Mouse (Mus musculus) embryo, embryonic 10 days (tissue): ENCODE results near the gene Gm9857.

ENCODE experiments used
- DNase-seq: peaks from one replicate; pipeline ENCODE4 v3.0.0-alpha.2; 2015; ENCODE audit warnings: low spot score

Gene Gm9857

GRCm38 (mm10) chr3:108921822-108922221 lies 18.4 kb downstream of the Gm9857 start:
- DNase-seq, result no peak

GRCm38 (mm10) chr3:108920442-108921070 lies 19.7 kb downstream of the Gm9857 start:
- no peak for DNase-seq

DNA sequence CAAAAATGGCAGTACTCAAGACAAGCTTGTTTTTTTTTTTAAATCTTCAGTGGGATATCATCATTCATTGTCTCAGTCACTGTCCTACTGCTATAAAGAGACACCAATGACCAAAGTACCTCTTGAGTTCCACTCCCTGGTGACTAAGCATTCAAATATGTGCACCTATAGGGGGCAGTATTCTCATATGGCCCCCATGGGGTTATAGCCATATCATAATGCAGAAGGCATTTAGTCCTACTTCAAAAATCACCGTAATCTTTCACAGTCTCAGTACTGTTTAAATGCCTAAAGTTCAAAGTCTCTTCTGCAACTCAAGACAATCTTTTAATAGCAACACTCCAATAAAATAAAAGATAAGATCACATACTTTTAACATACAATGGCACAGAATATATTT lies 21.4 kb downstream of the Gm9857 start:
- DNase-seq, result no peak

DNA sequence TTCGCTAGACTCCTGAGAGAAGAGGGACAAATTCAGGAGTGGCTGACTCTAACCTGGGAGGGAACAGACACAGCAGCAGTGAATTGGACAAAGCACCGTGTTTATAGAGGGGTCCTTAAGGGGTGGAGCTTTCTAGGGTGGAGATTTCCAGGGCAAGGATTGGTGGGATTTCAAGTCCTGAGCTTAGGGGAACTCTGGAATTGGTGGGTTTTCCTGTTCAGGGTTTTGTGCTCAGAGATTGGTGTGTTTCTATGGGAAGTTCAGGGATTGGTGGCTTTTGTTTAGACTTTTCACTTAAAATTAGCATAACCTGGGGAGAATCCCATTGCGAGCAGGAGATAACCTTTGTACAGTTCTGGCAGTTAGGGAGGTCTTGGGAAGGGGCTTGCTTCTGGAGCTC lies 22.3 kb downstream of the Gm9857 start:
- no peak for DNase-seq

DNA sequence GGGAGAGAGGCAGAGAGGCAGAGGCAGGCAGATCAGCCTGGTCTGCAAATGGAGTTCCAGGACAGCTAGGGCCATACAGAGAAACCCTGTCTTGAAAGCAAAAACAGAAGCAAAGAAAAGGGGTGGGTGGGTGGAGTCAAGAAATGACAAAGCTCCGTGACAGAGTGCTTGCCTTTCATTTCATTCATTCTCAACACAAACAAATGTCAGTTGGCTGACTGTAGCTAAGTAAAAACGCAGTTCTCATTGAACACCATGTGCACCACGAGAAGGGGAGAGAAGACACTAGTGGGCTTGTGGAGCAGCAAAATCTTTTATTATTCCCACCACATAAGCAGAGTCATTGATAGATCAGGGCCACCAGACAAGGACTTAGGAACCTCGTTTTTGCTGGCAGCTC lies 23.4 kb downstream of the Gm9857 start:
- DNase-seq, result no peak

- DNase-seq, result no peak
Observed at GRCm38 (mm10) chr3:108915999-108916398, 24.2 kb downstream of the Gm9857 start.

GRCm38 (mm10) chr3:108911548-108912413 lies 28.5 kb downstream of the Gm9857 start, which contains the start of gene Prpf38b:
Gene Prpf38b (minus strand): TSS chr3:108911727.
- peak; percentile 99 for DNase-seq

- DNase-seq, result peak; percentile 77
Observed at GRCm38 (mm10) chr3:108911081-108911547, 29.1 kb downstream of the Gm9857 start.

DNA sequence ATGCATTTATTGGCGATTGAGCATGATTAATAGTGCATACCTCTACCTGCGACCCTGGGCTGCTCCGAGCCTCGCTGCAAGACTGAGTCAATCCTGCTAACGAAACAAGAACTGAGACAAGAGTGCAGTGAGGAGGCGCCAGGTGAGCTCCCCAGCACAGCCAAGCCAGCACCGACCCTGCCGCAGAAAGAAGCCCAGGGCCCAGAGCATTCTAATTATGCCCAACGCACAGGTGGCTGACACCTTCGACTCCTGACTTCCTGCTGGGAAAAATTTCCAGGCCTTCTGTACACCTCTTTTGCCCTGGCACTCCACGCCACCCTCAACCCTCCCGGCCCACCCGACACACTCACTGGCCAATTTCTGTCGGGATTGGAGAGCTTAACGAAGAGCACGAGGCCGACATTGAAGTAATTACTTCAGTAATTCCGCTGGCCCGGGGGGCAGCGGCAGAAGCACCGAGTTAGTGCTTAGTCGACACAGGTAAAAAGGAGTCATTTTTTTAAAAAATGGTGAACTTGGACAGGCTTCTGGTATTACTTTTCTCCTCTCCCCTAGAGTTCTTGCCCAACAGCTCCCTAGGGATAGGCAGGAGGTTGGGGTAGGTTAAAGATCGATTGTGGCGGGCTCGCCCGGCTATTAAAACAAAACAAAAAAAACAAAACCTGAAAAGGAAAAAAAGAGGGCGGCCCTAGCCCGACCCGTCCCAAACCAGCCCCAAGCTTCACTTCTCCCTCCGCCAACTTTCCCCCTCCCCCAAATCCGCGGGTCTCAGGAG lies 29.8 kb downstream of the Gm9857 start:
- DNase-seq, result peak; percentile 9

DNA sequence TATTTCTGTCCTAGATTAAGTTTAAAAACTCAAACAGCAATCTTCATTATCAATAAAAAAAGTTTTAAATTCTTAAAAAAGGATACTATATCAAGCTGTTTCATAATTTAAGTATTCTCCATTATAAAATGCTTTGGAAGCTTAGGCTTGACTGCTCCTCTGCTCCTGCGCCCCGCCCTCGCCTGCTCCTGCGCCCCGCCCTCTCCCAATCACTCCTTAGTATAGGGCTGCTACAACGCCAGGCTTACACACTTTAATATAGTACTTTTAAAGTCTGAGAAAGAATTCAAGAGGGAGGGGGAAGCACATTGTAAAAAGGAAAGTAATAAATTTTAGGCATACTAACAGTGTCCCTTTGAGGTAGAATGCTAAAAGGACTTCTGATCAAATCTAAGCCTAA lies 37.3 kb downstream of the Gm9857 start:
- DNase-seq, result no peak

GRCm38 (mm10) chr3:108902038-108902437 lies 38.2 kb downstream of the Gm9857 start:
- no peak for DNase-seq

GRCm38 (mm10) chr3:108900681-108901080 lies 39.6 kb downstream of the Gm9857 start:
- no peak for DNase-seq

- no peak for DNase-seq
Observed at GRCm38 (mm10) chr3:108900147-108900546, 40.1 kb downstream of the Gm9857 start.

DNA sequence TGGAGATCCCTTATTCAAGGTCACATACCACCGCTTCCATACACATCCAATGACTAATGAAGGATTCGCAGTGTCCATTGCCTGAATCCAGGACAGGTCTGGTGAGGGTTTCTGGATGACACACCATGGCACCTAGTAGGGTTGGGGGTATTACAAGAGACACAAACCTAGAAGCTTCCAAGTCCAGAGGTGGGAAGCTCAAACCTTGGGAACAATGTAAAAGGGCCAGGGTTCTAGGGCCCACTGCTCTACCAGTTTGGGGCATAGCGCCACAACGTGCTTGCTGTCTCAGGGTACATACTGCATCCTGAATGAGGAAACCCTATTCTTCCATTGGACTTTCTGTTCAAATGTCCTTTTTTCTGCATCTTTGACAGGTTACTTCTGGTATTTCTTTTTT lies 41.6 kb downstream of the Gm9857 start:
- DNase-seq, result no peak

DNA sequence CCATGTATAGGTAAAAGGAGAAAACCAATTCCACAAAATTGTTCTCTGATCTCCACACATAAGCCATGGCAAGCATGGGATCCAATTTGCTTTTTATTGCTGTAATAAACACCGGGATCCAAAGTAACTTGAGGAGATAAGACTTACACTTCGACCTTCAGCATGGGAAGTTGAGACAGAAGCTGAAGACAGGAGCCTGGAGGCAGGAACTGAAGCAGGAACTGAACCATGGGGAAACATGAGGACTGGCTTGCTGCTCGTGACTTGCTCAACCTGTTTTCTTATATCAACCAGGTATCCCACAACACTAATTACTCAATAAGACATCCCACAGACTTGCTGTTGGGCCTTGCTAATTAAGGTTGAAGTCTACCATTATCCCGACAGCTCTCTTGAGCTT lies 47.3 kb downstream of the Gm9857 start:
- no peak for DNase-seq

DNA sequence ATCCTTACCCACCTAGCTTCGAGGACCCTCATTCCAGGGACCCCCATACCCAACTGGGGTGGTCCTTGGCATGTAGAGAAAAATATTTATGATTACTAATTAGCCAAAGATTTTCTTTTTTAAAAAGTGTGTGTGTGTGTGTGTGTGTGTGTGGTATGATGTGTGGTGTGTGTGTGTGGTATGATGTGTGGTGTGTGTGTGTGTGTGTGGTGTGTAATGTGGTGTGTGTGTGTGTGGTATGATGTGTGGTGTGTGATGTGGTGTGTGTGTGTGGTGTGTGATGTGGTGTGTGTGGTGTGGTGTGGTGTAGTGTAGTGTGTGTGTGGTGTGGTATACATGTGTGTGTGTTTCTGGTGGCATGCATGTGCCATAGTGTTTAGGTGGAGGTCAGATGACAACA lies 48.2 kb downstream of the Gm9857 start:
- no peak for DNase-seq
